Mouse (Mus musculus) lung, postnatal 0 days (tissue): ENCODE measurements at regions not wholly inside any gene's neighbourhood (a gene's known extent, or its start where the extent isn't known, plus 50 kb on each side); places are given as distances from the start of the nearest gene placed in this dataset.
A peak's percentile ranks its signal among the peaks of the same experiment; 100 is the strongest.

ENCODE experiments used
- ATAC-seq: fragments of 200-750 bp; cut with Nextera tagmentation; 2 replicates; pipeline ENCODE4 v1.8.0; 2017; ENCODE audit warnings: moderate library complexity
- DNase-seq: peaks from one replicate; pipeline ENCODE4 v3.0.0-alpha.2; 2016; ENCODE audit warnings: low spot score
- H3K27ac ChIP-seq: fragments of 300-500 bp; sonication (generic); 2 replicates; pipeline ENCODE4 v1.5.1; 2014; ENCODE audit warnings: antibody characterized with exemption, mild to moderate bottlenecking, low read length, mixed read lengths
- H3K27me3 ChIP-seq: fragments of 300-500 bp; sonication (generic); replicated peaks from 2 replicates; pipeline ENCODE4 v1.6.1; 2014; ENCODE audit warnings: low read length, mixed read lengths; ENCODE audit not compliant: insufficient read depth
- H3K36me3 ChIP-seq: fragments of 300-500 bp; sonication (generic); 2 replicates; pipeline ENCODE4 v1.6.1; 2014; ENCODE audit warnings: low read length, mixed read lengths; ENCODE audit not compliant: insufficient read depth
- H3K4me1 ChIP-seq: fragments of 300-500 bp; sonication (generic); 2 replicates; pipeline ENCODE4 v1.6.1; 2014; ENCODE audit warnings: antibody characterized with exemption, low read depth, low read length, mixed read lengths; ENCODE audit not compliant: insufficient read depth
- H3K4me2 ChIP-seq: fragments of 300-500 bp; sonication (generic); replicated peaks from 2 replicates; pipeline ENCODE4 v1.6.1; 2014; ENCODE audit warnings: low read depth, mild to moderate bottlenecking, low read length, moderate library complexity, mixed read lengths
- H3K4me3 ChIP-seq: fragments of 300-500 bp; sonication (generic); 2 replicates; pipeline ENCODE4 v1.5.1; 2014; ENCODE audit warnings: low read depth, low read length
- H3K9ac ChIP-seq: fragments of 300-500 bp; sonication (generic); replicated peaks from 2 replicates; pipeline ENCODE4 v1.6.1; 2014; ENCODE audit warnings: low read depth, mild to moderate bottlenecking
- H3K9me3 ChIP-seq: fragments of 300-500 bp; sonication (generic); 2 replicates; pipeline ENCODE4 v1.6.1; 2016; ENCODE audit warnings: low read length, mixed read lengths
- CTCF ChIP-seq: IDR thresholded peaks from 2 replicates; pipeline ENCODE4 v1.5.1; 2016; ENCODE audit warnings: antibody characterized with exemption, mild to moderate bottlenecking
- EP300 ChIP-seq: IDR thresholded peaks from 2 replicates; pipeline ENCODE4 v1.6.1; 2016; ENCODE audit warnings: antibody characterized with exemption, mild to moderate bottlenecking, control low read depth
- WGBS: fragments of 180-500 bp; shearing (Covaris S2); extraction: QIAGEN DNeasy Blood & Tissue Kit; methylation state at CpG from one replicate; pipeline ENCODE4 v1.1.7; 2014; 5-methylcytosine and 5-hydroxymethylcytosine counted together

DNA sequence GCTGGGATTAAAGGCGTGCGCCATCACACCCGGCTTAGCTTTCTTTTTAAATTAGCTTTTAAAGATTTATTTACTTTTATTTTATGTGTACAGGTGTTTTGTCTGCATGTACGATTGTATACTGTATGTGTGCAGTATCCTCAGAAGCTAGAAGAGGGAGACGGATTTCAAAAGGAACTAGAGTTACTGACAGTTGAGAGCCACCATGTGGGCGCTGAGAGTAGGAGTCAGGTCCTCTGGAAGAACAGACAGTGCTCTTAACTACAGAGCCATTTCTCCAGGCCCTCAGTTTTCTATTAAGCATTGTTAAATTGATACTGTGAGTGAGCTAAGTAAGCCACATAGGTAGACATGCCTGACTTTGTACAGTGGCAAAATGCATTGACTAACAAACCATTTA lies 177.9 kb downstream of the Fam43a start:
- no peak for ATAC-seq
- no peak for DNase-seq
- H3K27me3 ChIP-seq, result no peaks in the 10 kb centered on the region
- no peaks in the 10 kb centered on the region for H3K9me3 ChIP-seq
- H3K36me3 ChIP-seq, result no peaks in the 10 kb centered on the region
- WGBS, result 88% methylated on average over 6 of the region's 6 CpGs
- H3K4me3 ChIP-seq, result no peak overlapping the region
- H3K4me1 ChIP-seq, result peaks cover 5% of the 10 kb centered on the region; the same call in 1 of the 2 replicates
- H3K4me2 ChIP-seq, result no peak overlapping the region
- TF ChIP-seq CTCF (no peak), EP300 (no peak)
- no peak overlapping the region for H3K9ac ChIP-seq
- H3K27ac ChIP-seq, result no peak overlapping the region

DNA sequence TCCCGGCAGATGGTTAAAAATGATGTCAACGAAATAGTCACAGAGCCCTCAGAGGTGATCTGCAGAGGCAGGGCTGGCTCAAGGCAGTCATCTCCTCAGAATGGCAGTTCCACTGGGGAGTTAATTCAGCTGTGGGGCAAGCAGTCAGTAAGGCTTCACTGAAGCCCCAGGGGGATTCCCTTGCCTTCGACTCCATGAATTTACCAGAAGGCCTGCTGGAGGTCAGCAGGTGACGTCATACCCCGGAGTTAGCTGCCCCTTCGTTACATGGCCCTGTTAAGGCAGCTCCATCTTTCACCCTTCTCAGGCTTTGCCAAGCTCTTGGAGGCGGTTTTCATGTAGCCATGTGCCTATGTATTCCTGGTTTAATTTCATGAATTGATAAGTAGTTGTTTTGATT lies 178.6 kb downstream of the Fam43a start:
- DNase-seq, result no peak
- no peak for TF ChIP-seq CTCF
- no peak for TF ChIP-seq EP300
- H3K4me3 ChIP-seq, result no peak overlapping the region
- ATAC-seq, result no peak
- no peak overlapping the region for H3K4me2 ChIP-seq
- 70% methylated on average over 7 of the region's 7 CpGs for WGBS
- H3K4me1 ChIP-seq, result peaks cover 5% of the 10 kb centered on the region; the same call in 1 of the 2 replicates
- H3K36me3 ChIP-seq, result no peaks in the 10 kb centered on the region
- no peak overlapping the region for H3K27ac ChIP-seq
- H3K27me3 ChIP-seq, result no peaks in the 10 kb centered on the region
- no peak overlapping the region for H3K9ac ChIP-seq
- H3K9me3 ChIP-seq, result no peaks in the 10 kb centered on the region

DNA sequence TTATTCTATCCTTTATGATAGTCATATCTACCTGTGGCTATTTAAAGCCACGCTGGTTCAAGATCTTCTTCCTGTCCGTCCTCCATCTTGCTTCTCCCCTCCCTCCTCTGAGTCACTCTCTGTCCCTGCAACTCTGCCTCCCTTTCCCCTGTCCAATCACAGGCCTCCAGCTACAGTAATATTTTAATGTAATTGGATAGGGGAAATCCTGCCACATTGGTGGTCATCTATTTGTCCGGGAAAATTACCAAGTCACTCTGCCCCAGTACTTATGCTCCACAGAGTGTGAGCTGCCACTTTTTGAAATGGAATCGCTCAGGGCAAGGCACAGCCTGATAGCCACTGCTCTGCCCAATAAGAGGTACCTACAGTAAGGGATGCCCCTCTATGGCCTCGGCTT lies 179.4 kb downstream of the Fam43a start:
- TF ChIP-seq CTCF (no peak), EP300 (no peak)
- ATAC-seq (no peak), DNase-seq (no peak)

DNA sequence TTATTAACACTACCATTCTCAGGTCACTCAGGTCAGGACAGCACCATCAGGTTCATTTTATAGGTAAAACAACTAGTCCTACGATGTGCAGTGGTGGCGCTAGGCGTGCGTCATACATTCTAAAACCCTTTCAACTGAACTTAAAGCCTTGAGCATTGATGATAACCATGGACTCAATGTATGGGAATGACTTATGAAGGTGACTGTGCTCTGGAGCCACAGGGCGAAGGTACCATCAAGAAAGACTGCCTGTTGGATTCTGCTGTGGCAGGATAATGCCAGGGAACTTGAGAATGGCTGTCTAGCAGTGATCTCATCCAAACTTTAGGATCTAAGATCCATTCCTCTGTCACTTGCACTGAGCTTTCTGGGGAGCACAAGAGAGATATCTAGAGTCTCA lies 184.7 kb downstream of the Fam43a start:
- H3K36me3 ChIP-seq, result no peaks in the 10 kb centered on the region
- no peak overlapping the region for H3K9ac ChIP-seq
- DNase-seq, result no peak
- no peaks in the 10 kb centered on the region for H3K27me3 ChIP-seq
- WGBS, result 94% methylated on average over 5 of the region's 5 CpGs
- no peaks in the 10 kb centered on the region for H3K9me3 ChIP-seq
- H3K27ac ChIP-seq, result no peak overlapping the region
- peaks cover 2% of the 10 kb centered on the region; the same call in 1 of the 2 replicates for H3K4me1 ChIP-seq
- no peak for ATAC-seq
- no peak overlapping the region for H3K4me2 ChIP-seq
- no peak overlapping the region for H3K4me3 ChIP-seq
- no peak for TF ChIP-seq CTCF
- no peak for TF ChIP-seq EP300

More for the DNA sequence above, 179.4 kb downstream of the Fam43a start:
- no peak overlapping the region for H3K27ac ChIP-seq
- no peak overlapping the region for H3K4me3 ChIP-seq
- H3K4me1 ChIP-seq, result peaks cover 5% of the 10 kb centered on the region; the same call in 1 of the 2 replicates
- no peaks in the 10 kb centered on the region for H3K27me3 ChIP-seq
- H3K4me2 ChIP-seq, result no peak overlapping the region
- H3K36me3 ChIP-seq, result no peaks in the 10 kb centered on the region
- H3K9ac ChIP-seq, result no peak overlapping the region
- H3K9me3 ChIP-seq, result no peaks in the 10 kb centered on the region
- 58% methylated on average over 5 of the region's 5 CpGs for WGBS

DNA sequence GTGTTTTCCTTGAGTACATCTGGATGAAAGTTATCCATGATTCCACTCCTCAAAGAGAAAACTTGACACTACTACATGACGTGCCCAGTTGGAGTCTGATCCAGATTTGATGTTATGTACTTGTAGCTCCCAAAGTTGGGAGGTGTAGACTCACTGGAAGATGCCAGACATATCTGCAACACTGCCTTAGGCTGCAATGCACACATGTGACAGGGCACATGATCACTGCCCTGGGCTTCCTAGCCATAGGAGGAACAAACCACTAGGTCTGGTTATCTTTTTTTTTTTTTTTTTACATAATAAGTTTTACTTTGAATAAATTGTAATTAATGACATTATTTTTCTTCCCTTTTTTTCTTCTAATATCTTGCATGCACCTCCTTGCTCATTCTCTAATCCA lies 185.4 kb downstream of the Fam43a start:
- Histone ChIP-seq H3K27ac (no peak overlapping the region), H3K27me3 (no peaks in the 10 kb centered on the region), H3K4me3 (no peak overlapping the region), H3K36me3 (no peaks in the 10 kb centered on the region), H3K4me1 (peaks cover 8% of the 10 kb centered on the region; the same call in 1 of the 2 replicates), H3K9ac (no peak overlapping the region), H3K4me2 (no peak overlapping the region), H3K9me3 (no peaks in the 10 kb centered on the region)
- no peak for ATAC-seq
- DNase-seq, result no peak
- WGBS, result 95% methylated on average over 1 of the region's 1 CpGs
- TF ChIP-seq EP300 (no peak), CTCF (no peak)

DNA sequence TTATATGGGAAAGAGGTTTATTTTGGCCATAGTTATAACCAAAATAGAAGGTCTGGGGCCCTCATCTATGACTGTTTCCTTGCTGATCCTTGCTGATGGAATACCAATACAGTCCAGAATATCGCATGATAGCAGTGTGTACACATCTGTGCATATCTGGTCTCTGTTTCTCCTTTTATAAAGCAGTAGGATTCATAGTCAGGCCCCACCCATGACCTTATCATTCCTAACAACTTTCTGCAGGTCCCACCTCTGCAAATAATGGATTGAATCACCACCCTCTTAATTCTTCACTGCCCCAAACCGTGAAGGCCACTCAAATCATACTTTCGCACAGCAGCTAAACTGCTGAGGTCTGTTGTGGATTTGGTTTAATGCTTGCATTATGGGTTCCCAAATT lies 186.5 kb downstream of the Fam43a start:
- H3K9ac ChIP-seq, result no peak overlapping the region
- no peak overlapping the region for H3K4me2 ChIP-seq
- peaks cover 18% of the 10 kb centered on the region; the same call in 1 of the 2 replicates for H3K4me1 ChIP-seq
- no peaks in the 10 kb centered on the region for H3K36me3 ChIP-seq
- ATAC-seq (no peak), DNase-seq (no peak)
- TF ChIP-seq EP300, result no peak
- 89% methylated on average over 3 of the region's 3 CpGs for WGBS
- H3K9me3 ChIP-seq, result no peaks in the 10 kb centered on the region
- no peaks in the 10 kb centered on the region for H3K27me3 ChIP-seq
- no peak overlapping the region for H3K27ac ChIP-seq
- no peak overlapping the region for H3K4me3 ChIP-seq

DNA sequence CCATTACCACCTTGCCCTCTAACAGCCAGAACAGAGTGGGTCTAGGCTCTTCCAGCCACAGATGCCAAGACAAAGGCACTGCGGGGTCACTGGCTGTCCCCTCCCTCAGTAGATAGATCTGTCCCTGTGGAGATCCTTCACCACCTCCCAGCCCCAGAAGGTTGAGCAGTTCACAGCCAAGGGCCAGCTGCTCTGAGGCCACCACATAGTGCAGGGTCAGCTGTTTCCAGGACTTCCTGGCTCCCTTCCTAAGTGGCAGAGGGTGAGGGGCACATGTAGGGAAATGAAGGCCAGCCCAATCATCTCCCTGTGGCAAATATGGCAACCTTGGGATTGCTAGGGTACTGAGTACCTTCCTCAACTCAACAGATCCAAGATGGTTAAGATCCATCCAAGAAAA lies 187.8 kb downstream of the Fam43a start:
- ATAC-seq (no peak), DNase-seq (no peak)
- Histone ChIP-seq H3K36me3 (no peaks in the 10 kb centered on the region), H3K4me1 (peaks cover 21% of the 10 kb centered on the region; the same call in 1 of the 2 replicates), H3K27me3 (no peaks in the 10 kb centered on the region), H3K9me3 (no peaks in the 10 kb centered on the region), H3K27ac (peak overlapping the region; percentile 45; the same call in 1 of the 2 replicates), H3K4me3 (no peak overlapping the region), H3K4me2 (no peak overlapping the region), H3K9ac (no peak overlapping the region)
- TF ChIP-seq CTCF (no peak), EP300 (no peak)
- WGBS, result 71% methylated on average over 1 of the region's 1 CpGs
